Mouse (Mus musculus) heart, postnatal 4 days (tissue): ENCODE results near the gene Fto. TPM values are rescaled to one million over a fixed set of nuclear protein-coding genes. Genes with fewer than 3 reads are reported as not detected.

Experiments
- DNase-seq: peaks from one replicate; pipeline ENCODE4 v3.0.0; 2021
- total RNA-seq, 2 experiments: library from RNA; stranded (reverse); gene quantifications; 2 replicates each; pipeline ENCODE4 v1.2.3; 2021

Gene Fto
- total RNA-seq, 2 experiments from 2014 or later, result 81.5 to 87.0 TPM

DNA sequence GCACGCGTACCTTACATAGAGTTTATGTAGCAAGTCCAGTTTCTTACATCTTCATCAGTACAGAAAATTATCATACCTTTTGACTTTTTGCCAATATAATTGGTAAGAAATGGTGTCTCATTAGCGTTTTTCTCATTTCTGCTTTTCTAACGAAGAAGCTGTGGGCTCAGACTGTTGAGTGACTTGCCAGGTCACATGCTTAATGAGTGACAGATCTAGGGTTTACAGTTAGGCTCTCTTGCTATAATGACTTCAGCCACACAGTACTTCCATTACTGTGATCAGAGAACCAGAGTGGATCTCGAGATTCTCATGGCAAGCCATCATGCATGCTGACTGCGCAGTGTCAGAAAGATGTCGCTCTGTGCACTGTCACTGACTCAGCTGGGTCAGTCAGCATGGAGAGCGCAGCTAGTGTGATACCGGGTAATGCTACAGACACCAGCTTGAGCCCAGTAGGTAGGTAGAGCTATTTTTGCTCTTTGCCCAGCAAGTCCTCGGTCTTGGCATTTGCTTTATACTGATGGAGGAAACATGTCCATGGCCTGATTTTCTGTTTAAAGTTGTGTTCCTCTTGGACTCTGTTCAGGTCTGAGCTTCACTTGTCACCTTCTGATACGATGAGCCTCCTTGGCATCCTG lies 188.8 kb downstream of the Fto start:
- DNase-seq, result no peak

DNA sequence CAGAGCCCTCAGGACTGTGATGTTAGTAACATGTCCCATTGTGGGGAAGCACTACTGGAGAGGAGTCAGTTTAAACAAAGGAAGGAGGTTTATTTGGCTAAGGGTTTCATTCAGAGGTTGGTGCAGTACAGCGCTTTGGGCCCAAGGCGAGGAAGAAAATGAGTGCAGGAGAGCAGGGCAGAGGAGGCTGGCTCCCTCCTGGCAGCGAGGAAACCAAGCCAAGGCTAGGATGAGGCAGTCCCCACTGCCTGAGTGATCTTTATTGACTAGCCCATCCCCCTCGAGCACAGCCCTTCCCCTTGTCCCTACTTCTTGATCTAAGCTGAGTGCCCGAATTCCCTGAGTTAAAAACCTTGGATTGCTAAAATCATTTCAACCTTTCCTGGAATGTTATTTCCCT lies 189.5 kb downstream of the Fto start:
- no peak for DNase-seq

DNA sequence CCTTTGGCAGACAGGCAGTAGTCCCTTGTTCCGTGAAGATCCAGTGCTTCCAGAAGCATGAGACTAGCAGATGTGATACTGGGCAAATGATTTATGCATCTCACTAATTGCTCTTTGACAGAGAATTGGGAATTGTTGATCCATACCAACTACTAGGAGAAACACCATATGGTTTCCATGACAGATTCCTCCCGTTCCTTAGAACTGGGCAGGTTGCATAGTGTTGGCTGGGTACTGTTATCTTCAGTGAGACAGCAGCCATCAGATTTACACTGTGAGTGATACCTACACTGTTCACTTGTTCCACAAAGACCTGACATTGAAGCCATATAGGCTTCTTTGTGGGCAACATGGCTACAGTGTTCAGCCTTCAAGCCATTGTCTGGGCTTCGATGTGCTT lies 191.0 kb downstream of the Fto start:
- no peak for DNase-seq

DNA sequence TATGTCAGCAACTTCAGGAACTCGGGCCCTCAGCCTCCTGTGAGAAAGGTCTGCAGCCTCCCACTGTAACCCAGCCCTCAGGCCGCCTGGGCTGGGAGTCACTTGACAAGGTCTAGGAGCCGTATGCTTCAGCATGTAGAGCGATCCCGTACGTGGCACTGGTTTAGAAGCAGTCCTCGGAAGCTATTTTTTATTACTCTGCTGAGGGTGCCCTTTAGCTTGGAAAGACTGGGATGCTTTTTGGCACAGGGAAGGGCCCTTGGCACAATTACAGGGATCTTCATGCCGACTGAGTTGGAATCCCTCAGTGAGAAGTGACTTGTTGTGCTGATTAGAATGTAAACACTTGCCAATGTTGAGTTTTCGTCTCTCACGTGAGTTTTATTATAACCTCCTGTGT lies 191.6 kb downstream of the Fto start:
- DNase-seq, result peak; percentile 76

DNA sequence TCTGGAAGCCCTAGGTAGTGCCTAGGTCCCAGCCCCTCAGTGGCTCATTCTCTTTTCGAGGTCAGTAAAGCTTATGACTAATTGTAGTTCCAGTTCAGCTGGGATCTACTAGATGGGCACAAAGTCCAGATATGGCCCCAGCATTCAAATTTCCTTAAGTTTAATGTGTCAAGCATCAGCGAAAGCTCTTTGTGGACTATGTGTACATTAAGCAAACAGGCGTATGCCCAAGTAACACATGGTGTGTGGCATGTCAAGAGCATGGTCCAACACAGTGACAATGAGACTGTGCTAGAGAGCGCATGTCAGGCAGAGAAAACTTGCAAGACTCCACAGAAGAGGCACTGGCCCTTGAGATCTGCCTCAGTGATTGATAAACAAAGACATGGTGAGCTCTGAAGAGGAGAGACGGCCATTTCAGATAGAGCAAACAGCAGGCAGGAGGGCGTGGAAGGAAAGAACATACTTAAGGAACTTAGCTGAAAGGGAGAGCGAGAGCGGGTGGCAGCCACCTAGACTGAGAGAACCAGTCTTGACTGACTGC lies 192.2 kb downstream of the Fto start:
- DNase-seq, result no peak

DNA sequence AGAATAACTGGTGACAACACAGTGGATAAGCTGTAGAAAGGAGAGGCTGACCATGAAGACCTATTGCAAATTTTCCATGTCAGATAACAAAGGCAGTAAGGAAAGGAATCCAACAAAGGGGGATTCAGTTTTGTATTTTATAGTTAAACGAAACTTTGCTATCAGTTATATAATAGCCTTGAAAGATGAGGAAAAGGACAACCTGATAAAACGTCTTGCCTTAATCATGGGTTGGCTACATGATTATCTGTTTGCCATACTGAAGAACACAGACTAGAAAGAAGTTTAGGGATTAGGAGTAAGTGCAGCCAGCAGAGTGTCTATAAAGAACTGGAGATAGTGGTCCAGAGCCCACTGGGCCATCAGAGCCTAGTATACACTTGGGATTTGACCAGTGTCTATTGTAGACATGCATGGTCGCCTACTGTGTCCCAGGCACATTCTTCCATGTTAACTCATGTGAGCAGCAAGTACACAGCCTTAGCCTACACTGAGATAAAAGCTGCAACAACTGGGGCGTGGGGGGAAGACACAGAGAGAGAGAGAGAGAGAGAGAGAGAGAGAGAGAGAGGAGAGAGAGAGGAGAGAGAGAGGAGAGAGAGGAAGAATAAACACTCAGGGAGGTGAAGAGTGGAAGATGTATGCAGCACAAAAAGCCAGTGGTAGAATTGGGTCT lies 192.8 kb downstream of the Fto start:
- DNase-seq, result no peak

DNA sequence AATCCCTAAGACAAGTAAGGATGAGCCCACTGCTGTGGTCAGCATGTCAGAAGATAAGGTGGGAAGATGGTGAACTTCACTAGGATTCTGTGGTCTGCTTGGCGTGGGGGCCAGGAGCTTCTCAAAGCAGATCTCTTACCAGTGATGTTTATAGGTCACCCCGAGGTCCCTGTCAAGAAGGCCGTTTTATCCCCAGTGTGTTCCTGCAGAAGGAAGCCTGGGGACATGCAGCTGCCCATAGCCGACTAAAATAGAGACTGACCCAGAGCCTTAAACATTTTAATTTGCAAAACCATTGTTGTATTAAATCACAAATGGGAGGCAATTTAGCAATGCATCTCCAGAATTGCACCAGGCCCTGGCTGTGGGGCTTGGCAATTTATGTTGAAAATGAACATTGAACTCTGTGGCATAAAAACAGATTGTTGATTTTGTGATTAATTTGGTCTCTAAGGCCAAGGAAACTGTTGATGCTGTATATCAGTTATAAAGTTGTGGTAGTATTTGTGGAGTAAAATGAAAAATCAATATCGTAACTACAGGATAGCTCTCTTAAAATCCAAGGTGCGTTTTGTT lies 193.4 kb downstream of the Fto start:
- no peak for DNase-seq

DNA sequence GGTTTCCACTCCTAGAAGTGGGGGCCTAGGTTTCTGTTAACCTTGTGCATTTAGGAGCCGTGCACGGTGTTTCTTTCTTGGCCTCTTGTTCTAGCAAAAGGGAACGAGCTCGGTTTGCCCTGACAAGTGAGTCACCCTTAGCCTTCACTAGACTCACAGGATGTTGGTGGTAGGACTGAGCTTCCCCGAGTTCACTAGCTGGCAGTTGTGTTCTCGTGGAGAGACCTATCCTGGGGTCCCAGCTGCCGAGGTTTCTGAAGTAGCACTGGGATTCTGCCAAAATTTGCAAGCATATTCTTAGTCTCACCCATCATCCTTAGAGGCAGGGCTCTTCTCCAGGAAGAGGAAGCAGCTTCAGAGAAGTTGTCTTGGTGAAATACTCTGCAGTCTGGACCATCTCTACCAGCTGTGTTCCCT lies 194.4 kb downstream of the Fto start:
- no peak for DNase-seq

DNA sequence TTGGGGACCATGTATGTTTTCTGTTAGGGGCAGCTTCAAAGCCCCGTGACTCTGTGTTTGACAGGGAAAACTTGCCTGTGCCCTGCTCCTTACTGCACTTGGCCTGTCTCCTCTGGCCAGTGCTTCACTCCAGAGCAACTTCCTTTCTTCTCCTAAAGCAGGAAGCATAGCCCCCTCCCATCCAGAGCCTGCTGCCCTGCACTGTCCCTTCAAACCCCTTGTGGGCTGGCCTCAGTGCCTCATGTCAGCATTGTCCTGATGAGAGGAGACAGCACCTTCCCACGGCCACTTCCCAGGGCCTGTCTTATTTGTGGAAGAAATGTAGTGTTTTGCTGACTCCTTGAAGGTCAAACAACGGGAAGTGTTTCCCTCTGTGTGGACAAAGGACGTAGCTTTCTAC lies 195.0 kb downstream of the Fto start:
- DNase-seq, result no peak

DNA sequence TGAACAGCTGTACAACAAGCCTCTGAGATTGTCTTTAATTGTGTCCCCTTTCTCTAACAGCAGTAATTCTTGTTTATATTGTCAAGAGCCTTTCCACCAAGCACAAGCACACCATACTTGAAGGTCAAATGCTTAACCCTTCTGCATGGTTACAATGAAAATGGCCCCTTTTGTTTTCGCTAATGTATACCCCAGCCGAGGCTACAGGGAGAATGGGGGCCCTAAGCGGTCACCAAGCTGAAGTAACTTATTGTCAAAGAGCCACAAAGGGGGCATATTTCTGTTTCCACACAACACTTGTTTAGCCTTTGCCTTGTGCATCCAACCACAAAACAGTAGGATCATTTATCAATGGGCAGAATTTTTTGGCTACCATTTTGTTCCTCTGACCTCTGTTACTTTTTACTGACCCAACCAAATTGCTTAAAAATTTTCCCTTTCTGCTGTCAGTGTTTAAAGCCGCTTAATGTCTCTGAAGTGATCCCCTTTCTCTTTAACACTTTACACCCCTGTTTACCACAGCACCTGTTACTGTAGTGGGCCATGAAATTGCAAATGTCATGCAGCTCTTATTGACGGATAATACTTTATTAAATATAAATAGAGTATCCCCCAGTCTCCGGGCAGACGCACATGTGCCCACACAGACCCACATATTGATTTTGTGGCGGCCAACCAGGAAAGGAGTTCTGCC lies 196.0 kb downstream of the Fto start:
- DNase-seq, result no peak

DNA sequence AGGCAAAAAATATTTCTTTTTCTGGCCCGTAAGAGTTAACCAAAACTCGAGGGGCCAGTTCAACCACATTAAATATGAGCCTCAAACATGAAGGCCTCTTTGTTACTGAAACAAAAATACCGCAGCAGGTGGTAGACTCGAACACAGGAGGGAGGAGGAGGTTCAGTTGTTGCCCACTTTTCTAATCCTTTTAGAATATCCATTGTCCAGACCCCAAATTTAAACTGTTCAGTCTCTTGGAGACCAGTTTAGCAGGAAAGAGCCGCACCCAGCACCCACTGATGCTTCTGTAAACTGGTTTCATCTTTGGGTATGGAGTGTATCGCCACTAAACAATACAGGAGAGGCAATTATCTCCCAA lies 196.6 kb downstream of the Fto start:
- DNase-seq, result no peak

DNA sequence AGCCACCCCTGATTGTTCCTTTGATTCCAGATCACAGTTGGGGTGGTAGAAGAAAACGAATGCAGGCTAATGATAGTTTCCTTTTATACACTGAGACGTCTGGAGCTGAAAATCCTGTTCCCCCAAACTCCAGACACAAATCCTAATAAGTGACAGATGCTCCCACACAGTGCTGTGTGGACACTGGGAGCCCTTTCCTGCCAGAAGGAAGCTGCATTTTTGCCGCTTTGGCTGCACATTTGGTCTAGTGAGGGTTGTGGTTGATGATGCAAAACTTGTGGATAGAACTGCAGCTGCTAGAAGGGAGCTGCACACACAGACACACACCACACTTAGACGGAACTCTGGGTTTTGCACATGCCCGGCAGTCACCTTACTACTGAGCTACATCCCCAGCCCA lies 197.4 kb downstream of the Fto start:
- DNase-seq, result no peak

DNA sequence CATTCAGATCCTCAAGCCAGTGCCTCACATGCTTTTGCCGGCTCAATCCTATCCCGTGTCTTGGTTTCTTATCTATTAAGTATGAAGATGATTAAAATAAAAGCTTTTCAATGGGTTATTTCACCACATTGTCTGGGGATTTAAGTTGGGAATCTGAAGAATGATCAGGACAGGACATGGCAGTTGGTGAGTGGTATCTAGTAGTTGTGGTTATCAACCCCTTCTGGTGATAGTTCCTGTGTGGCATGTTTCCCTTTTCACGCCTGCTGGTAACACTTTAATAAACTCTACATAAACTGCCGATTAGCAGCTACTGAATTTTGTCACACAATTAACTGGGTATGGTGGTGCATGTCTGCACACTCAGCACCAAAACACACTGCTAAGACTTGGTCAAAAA lies 198.6 kb downstream of the Fto start:
- DNase-seq, result no peak

DNA sequence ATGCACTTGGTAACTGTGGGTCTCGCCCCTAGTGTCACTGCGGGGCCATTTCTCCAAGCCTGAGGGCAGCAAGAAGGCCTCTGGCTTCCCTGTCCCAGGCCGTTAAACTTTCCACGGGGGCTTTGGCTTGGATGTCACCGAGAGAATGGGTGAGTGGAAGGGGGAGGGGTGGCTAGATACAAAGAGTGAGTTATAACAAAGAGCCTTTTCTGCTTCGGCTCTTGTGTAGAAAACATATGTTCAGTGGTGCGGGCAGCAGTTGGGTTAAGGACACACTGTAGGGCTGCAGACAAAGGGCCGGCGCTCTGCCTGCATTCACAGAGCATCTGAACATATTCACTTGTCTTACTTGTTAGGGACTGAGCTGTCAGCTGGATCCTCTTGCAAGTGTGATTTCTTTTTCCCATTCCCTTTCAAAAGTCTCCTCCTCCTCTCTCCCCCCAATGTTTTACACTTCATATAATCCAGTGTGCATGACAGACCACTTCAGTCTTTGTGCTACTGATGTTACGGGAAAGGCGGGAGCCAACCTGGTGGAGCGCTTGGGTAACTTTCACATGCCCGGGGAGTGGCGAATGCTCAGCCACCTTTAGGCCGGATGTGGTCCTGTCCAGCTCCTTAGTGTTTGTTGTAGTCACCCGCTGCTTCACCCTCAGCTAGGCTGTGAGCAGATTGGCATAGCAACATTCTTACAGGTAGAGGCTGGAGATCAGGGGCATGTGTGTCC lies 201.6 kb downstream of the Fto start:
- DNase-seq, result no peak

DNA sequence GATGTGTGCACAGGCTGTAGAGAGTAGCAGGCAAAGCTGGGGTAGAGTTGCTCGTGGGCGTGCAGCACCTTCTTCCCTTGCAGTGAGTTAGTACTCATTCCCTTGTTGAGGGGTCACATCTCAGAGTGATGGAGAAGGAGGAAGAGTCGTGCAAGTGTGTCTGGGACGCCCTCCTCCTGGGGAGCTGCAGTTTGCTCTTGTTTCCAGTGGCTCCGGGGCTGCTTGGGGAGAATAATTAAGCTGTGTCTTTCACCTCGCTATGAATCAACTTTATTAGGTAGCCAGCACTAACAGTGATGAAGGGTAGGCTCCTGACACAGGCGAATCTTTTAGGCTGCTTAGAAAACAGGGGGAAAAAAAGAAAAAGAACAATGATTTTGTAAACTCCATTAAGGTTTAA lies 203.1 kb downstream of the Fto start:
- DNase-seq, result no peak

DNA sequence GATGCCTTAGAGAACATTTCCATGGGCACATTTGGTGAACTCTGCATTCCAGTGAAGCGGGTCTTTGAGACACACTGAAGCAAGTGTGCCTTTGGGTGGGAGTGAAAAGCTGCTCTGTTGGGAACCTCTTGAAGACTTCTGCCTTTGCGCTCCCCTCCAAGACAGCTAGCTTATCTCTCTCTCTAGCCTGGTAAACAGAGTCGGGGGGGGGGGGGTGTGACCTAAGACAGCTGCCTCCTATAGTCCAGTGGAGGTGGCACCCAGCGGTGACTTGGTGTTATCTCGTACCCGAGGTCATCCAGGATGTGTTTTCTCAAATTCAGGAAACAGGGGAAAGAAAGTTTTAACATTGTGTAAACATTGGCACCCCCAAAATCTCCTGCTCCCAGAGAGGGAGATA lies 204.8 kb downstream of the Fto start:
- no peak for DNase-seq

DNA sequence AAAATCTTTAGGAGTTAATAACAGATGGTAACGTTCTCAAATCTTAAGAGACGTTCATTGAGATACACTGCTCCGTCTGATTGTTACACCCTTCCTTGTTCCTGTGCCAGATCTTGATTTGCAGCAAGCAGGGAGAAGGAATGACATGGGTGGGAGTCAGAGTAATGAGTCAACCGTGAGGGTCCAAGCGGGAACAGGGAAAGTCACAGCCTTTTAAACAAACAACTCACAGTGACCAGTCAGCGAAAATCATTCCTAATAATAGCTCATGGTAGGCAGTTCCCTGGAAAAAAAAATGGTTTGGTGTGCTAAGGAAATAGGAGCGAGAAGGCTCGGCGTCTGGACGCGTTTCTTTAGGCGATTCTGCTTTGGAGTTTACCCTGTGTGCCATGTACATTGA lies 208.9 kb downstream of the Fto start:
- DNase-seq, result no peak

DNA sequence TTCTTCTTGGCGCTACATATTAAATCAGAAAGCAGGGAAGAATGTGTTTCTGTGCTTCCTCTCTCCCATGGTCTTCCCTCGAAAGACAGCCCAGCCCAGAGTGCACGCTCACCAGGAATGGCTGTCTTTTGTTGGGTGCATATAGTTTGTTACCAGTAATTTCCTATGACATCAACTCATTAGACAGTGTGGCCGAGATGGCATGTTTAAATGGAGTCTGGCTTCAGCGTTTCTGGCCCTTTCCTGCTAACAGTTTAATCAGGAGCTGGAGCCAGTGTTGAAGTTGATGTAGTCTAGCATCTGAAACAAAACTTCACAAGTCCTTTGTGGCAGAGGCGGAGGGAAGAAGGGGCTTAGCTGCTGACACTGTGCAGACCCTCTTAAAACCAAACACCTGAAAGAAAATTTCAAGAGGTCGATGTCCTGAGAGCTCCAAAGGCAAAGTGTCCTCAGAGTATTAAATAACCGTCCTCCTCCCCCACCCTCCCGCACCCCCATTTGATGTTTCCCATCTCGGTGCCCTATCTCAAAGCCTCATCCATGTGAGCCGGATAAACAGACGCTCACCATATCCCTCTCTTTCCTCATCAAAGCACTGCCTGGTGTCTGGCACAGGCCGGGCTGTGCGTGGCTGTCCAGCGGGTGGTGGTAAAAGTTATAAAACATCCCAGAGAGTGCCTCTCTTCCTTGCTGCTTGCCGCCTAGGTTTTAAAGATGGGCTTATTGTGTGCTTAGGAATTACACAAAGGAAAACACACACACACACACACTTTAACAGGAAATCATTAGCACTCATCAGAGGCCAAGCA lies 210.9 kb downstream of the Fto start:
- DNase-seq, result no peak

DNA sequence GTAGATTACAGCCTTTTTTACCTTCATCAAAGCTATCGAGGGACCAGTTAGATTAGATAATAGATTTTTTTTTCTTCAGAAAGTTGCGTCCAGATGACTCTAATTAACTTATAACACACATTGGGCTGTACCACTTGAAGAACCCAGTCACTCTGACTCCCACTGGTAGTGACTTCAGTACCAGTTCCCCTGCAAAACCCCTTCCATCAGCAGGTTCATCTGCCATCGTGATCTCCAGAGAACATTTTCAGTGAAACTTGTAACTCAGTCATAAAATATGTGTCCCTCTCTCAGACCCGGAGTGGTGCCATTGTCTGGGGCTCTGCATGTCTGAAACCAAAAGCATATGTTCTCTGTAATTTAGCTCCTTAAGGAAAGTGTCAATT lies 211.5 kb downstream of the Fto start:
- DNase-seq, result no peak

DNA sequence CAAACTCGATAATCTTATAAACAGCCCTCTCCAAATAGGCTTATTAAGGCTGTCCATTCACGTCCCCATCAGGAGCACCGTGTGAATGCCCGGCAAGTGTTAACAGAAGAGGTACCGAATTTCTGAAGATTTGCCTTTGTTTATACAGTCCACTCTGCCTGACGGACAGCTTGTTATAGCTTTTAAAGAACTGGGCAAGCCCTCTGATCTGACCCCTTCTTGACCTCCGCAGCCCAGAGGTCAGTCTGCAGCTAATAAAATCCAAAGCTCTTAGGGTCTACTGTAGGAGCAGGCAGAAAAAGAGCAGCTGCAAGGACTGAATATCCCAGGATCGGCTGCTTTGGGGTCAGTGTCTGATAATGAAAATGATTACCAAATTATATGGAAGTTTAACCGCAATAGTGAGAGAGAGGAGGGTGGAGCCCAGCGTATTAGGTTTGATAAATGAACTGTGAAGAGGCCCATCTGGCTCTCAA lies 212.1 kb downstream of the Fto start:
- DNase-seq, result no peak

DNA sequence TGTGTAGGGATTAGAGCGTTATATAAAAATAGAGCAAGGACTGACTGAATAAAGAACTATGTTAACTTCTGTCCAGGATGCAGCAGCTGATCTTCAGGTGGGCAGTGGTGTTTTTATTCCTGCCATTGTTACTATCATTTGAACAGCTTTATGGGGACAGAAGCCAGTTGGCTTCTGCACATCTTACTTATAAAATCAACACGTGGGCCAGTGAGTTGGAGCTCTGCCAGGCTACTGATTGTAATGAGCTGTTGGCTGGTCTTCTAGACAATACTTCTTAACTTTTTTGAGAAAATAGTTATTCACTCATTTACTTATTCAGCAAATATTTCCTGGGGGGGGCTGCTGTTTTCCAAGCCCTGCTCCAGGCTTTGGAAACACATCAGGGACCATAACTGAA lies 215.6 kb downstream of the Fto start:
- DNase-seq, result peak; percentile 49

DNA sequence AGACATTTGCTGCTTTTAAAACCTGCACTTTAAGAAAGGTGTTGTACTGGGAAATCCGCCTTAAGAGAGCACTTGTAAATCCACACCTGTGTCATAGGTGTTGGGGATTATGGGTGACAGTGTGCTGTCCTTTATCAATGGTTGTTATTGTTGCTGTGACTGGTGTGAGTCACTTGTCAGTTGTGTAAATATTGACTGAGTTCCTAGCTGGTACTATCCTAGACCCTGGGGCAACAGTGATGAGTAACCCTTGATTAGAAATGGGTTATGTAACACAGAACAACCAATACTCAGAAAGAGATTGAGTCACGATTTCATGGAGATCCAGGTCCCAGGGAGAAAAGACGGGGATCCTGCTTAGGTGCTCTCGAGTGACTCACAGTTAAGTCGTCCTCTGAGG lies 216.4 kb downstream of the Fto start:
- no peak for DNase-seq
